Mouse (Mus musculus) left cerebral cortex, postnatal 36 days (tissue): Measurements from ENCODE around the gene Gm6217. TPM values are rescaled to one million over a fixed set of nuclear protein-coding genes. Genes with fewer than 3 reads are reported as not detected.
"Not testable (repeated sequence)": the region's sequence is repeated elsewhere in the genome, so short reads cannot be mapped to it uniquely, and the experiment has no call there.

ENCODE experiments used
- DNase-seq, 2 experiments: peaks; one replicate each; pipeline ENCODE4 v3.0.0; 2021 to 2022; ENCODE audit warnings: low spot score in 2 of 2, mixed read lengths in 1 of 2
- intact Hi-C: fragments of 180-260 bp; cut with DNase I; formaldehyde crosslinking; loops from one replicate; pipeline ENCODE4 v1.15.1; 2025
- total RNA-seq, 2 experiments: library from RNA; stranded (reverse); gene quantifications; 2 replicates each; pipeline ENCODE4 v1.2.3; 2021

Gene Gm6217
- total RNA-seq, result not detected

- DNase-seq, intact Hi-C loops: not testable (repeated sequence)
Observed at GRCm38 (mm10) chr1:82931326-82931725, at the start of gene Gm6217. Gene Gm6217 (minus strand): TSS chr1:82931399.

DNA sequence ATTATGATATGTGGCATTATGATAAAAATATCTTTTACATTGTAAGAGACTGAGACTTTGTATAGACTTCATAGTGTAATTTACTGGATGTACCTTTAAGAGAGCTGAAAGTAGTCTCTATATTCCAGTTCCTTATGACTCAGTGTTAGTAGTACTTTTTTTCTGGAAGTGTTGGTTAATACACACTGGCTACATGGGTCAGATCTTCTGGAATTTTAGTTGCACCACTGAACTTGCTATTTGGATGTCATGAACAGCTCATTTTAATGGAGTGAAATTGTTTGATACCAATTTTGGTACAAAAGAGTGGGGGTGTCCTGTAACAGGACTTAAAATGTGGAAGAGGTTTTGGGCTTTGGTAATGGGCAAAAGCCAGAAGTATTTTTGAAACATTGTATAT, 46.6 kb upstream of the Gm6217 start:
- intact Hi-C loops, result no loop called here
- no peak for DNase-seq

DNA sequence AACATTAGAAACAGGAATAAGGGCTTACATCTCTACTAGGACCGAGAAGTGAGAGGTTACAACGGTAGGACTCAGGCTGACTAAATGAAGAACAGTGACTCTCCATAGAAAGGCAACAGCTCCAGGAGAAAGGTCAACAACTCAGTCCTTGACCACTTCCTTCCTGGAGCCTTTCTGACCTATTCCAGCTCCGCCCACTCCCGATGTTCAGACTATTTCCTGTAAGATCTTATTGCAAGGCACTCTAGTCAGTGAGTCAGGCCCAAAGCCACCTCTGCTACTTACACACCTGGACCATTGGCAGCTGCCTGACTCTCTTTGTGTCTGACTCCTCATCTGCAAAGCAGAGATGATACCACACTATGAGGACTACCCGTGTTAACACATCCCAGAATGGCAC, 44.6 kb upstream of the Gm6217 start:
- intact Hi-C loops, result no loop called here
- DNase-seq, result no peak

- no peak for DNase-seq
- intact Hi-C loops, result no loop called here
Observed at GRCm38 (mm10) chr1:82974342-82974741, 43.1 kb upstream of the Gm6217 start.

- no peak for DNase-seq
- intact Hi-C loops, result no loop called here
Observed at GRCm38 (mm10) chr1:82973901-82974300, 42.7 kb upstream of the Gm6217 start.

DNA sequence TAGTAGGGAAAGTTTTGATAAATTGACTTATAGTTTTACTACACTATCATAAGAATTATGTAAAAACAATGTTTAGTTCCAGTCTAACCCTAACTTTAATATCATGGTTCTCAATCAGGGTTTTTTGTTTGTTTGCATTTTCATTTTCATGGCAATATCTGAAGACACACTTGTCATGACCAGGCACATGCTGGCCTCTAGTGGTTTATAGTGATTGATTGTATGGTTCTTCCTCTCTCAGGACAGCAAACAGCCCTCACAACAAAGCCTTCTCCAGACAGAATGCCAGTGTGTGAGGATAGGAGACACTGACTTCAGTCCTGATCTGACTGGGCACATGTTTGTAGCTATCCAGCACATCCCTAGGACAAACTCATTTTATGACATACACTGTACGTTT, 42.0 kb upstream of the Gm6217 start:
- intact Hi-C loops, result no loop called here
- DNase-seq, result no peak

DNA sequence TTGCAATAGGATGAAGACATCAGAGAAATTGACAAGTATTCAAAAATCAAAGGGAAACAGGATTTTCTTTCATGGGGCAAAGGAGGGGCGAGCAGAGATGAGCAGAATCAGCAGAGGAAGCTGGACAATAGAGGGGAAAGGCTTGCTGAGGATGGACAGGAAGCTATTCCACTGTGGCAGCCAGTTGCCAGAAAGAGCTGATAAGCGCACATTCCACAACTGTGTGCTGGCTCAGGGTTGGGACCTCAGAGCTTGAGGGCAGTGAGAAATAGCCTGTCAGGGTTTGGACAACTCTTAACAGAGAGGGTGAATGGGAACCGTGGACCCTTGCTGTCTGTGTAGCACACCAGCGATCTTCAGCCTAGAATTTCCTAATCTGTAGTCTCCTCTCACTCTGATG, 40.8 kb upstream of the Gm6217 start:
- intact Hi-C loops, result no loop called here
- no peak for DNase-seq

- DNase-seq, result no peak
- intact Hi-C loops, result no loop called here
Observed at GRCm38 (mm10) chr1:82966413-82966812, 35.2 kb upstream of the Gm6217 start.

DNA sequence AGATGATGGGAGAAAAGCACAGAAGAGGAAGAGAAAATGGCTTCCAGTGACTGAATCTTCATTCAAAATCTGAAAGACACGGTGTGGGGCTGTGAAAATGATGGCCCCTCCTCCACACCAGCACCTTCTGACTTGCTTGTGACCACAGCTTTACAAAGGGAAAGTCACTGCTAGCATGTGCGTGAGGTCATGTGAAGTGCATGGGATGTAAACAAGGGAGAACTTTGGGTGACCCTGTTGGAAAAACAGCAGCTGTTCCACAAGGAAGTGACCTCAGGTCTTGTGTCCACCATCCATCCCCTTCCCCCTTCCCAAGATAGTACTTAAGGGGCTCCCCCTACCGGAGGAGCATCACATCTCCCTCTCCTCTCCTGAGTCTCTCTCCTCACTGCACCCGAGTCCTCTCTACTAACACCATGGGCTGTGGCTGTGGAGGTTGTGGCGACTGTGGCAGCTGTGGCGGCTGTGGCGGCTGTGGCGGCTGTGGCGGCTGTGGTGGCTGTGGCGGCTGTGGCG, 28.7 kb upstream of the Gm6217 start, which contains the start of gene Gm47955:
Gm47955 (plus strand) TSS at position 417 of the 516 bp plus-strand sequence.
- DNase-seq, result no peak
- intact Hi-C loops, result no loop called here

DNA sequence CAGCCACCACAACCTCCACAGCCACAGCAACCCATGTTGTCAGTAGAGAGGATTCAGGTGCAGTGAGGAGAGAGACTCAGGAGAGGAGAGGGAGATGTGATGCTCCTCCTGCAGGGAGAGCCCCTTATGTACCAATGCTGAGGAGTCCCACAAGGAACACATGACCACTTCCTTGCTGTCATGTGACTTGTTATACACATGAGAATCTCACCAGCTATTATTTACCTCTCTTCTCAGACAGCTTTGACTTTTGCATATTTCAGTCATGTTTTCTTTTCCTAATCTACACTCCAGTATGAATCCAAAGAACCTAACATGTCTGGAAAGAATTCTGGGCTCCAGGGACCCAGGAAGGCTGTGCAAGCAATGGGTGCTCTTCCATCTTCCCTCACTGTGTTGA, 24.7 kb upstream of the Gm6217 start, which contains the start of gene Gm7544:
Gm7544 (minus strand) TSS at position 101 of the 400 bp plus-strand sequence.
- intact Hi-C loops, result not testable (repeated sequence)

GRCm38 (mm10) chr1:82948601-82949000, 17.4 kb upstream of the Gm6217 start:
- DNase-seq, result no peak
- intact Hi-C loops, result no loop called here

More for the DNA sequence above, 24.7 kb upstream of the Gm6217 start, which contains the start of gene Gm7544:
- not testable (repeated sequence) for DNase-seq

DNA sequence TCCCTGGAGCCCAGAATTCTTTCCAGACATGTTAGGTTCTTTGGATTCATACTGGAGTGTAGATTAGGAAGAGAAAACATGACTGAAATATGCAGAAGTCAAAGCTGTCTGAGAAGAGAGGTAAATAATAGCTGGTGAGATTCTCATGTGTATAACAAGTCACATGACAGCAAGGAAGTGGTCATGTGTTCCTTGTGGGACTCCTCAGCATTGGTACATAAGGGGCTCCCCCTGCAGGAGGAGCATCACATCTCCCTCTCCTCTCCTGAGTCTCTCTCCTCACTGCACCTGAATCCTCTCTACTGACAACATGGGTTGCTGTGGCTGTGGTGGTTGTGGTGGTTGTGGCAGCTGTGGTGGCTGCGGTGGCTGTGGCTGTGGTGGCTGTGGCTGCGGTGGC, 14.8 kb upstream of the Gm6217 start:
- intact Hi-C loops, result not testable (repeated sequence)

DNA sequence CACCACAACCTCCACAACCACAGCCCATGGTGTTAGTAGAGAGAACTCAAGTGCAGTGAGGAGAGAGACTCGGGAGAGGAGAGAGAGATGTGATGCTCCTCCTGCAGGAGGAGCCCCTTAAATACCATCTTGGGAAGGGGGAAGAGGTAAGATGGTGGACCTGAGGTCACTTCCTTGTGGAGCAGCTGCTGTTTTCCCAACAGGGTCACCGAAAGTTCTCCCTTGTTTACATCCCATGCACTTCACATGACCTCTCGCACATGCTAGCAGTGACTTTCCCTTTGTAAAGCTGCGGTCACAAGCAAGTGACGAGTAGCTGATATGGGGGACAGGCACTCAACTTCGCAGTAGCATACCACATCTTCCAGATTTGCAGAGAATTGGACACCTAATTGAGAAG, 12.1 kb upstream of the Gm6217 start, which contains the start of gene A030003K21Rik:
A030003K21Rik (minus strand) TSS at position 94 of the 400 bp plus-strand sequence.
- DNase-seq, intact Hi-C loops: not testable (repeated sequence)

More for the DNA sequence above, 14.8 kb upstream of the Gm6217 start:
- DNase-seq, result not testable (repeated sequence)

DNA sequence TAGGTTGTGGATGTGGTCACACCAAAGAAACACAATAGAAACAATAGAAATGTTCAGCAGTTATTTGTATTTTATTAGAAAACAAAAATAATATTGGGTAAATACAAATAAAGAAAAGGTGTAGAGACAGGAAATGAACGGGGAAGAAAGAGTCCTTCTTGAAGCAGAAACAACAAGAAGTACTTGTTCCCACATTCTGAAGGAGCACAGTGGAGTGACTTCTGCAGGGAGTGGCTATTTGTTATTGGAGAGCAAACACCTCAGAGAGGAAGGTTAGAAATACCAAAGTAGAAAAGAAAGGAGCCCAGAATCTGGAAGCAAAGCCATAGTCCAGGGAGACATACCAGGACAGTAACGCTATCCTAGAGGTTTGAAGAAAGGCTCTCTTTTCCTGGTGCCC, 11.3 kb upstream of the Gm6217 start:
- intact Hi-C loops, DNase-seq: not testable (repeated sequence)

DNA sequence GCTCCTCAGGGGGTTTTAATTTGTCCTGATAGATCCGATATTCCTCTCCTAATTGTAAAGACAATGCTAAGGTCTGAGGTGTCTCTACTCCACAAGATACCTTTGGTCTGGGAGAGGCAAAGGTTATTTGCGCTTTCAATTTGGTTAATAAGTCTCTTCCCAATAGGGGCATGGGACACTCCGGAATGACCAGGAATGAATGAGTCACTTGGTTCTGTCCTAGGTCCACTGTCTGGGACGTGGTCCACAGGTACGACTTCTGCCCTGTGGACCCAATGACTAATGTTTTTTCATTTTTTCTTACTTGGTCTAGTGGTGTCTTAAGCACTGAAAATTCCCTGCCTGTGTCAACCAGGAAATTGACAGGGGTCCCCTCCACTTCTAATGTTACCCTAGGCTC, 7.5 kb upstream of the Gm6217 start:
- no peak for DNase-seq
- intact Hi-C loops, result no loop called here

DNA sequence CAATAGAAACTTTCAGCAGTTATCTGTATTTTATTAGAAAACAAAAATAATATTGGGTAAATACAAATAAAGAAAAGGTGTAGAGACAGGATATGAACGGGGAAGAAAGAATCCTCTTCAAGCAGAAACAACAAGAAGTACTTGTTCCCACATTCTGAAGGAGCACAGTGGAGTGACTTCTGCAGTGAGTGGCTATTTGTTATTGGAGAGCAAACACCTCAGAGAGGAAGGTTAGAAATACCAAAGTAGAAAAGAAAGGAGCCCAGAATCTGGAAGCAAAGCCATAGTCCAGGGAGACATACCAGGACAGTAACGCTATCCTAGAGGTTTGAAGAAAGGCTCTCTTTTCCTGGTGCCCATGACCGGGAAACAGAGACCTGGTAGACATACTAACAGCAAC, 641 bp downstream of the Gm6217 start:
- intact Hi-C loops, DNase-seq: not testable (repeated sequence)

DNA sequence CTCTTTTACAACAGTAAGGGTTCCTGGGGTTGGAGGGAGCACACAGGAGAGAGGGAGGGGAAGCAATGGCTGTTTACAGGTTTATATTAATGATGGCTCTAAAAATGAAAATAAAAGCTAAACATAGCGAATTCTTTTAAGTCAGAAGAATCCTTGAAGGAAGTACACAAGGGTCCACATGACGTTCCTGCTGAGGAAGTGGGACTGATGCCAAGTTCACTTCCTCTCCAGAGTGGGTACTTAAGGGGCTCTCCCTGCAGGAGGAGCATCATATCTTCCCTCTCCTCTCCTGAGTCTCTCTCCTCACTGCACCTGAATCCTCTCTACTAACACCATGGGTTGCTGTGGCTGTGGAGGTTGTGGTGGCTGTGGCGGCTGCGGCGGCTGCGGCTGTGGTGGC, 6.5 kb downstream of the Gm6217 start, which contains the start of gene A030014E15Rik:
A030014E15Rik (plus strand) TSS at position 268 of the 400 bp plus-strand sequence.
- intact Hi-C loops, result no loop called here
- no peak for DNase-seq

DNA sequence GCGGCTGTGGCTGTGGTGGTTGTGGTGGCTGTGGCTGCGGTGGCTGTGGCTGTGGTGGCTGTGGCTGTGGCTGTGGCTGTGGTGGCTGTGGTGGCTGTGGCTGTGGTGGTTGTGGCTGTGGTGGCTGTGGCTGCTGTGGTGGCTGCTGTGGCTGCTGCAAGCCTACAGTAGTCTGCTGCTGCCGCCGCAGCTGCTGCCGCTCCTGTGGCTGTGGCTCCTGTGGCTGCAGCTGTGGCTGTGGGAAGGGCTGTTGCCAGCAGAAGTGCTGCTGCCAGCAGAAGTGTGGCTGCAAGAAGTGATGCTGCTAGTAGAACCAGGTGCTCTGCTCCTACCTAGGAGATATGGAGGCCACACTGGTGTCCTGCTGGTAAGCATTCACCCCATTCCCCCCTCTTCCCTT, 17.8 kb downstream of the Gm6217 start:
- intact Hi-C loops, result loop anchor here (10.0 kb wide), 1 partner anchor 129 kb away; no protein-coding TSS in a partner anchor
- DNase-seq, result not testable (repeated sequence)

GRCm38 (mm10) chr1:82913025-82913424, 18.2 kb downstream of the Gm6217 start, which contains the start of gene A030005L19Rik:
Gene A030005L19Rik (plus strand): TSS chr1:82913325.
- intact Hi-C loops, result loop anchor here (10.0 kb wide), 1 partner anchor 128 kb away; no protein-coding TSS in a partner anchor

DNA sequence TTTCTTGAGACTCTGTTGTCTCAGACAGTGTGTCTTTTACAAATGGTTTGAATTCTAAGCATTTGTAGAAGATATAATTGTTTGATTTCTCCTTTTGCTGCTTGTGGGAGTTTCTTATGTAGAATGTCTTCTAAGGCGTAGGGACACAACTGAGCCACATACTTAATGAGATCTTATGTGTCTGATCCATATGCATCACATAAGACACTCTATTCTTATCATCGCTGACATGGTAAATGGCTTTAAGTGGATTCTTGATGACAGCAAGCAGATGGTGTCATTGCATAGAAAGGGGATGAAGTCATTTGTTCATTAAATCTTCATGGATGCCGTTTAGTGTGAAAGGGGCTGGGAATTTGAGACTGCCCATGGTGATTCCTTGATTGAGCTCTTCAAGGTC, 25.3 kb downstream of the Gm6217 start:
- no peak for DNase-seq
- intact Hi-C loops, result no loop called here

More at GRCm38 (mm10) chr1:82913025-82913424, 18.2 kb downstream of the Gm6217 start, which contains the start of gene A030005L19Rik:
- DNase-seq, result no peak

DNA sequence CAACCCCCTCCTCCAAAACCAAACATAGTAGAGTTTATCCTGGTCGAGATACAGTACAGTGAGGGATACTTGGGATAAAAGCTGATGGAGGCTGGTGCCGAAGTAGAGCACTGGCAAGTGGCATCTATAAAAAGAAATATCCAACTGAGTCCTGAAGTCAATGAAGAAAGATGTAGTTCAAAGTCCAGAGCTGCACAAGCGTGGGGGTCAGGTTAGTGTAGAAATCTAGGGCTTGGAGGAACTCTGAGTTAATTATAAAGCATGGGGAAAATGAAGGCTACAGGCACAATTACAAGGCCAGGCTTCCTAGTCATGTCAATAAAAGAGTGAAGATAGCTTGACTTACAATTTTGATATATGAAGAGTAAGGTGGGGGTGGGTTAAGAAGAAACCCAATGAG, 30.0 kb downstream of the Gm6217 start:
- intact Hi-C loops, result no loop called here
- no peak for DNase-seq
